In genomic region chr2:120455719-120456118, GRCm38 (mm10) we compare ENCODE assay signal across 25 mouse cellular contexts. TPM values are rescaled to one million over a fixed set of nuclear protein-coding genes. Genes with fewer than 3 reads are reported as not detected.
DNase-seq lines count a peak whose midpoint lies in the region; ATAC-seq and TF ChIP-seq lines count a peak whose summit lies in the region.
"Had no signal": no experiment of that assay in that cellular context is flagged by ENCODE, and none has a peak within 500 bp of the region (broad histone marks: within the 10 kb centered on the region; RNA-seq: fewer than 3 reads in every experiment).

Capn3 (plus strand) TSS chr2:120456019.

- intact Hi-C loops in gastrocnemius, adult 2 months (cut with DNase I): no loop called here

- no peak within 1 kb of the TSS for H3K4me2 ChIP-seq in hindbrain, embryonic 16.5 days (ENCODE audit: low read length)
- H3K4me2 ChIP-seq: embryonic facial prominence, embryonic 15.5 days; heart, embryonic 13.5 days; hindbrain, embryonic 14.5 days; midbrain, embryonic 15.5 days; neural tube, embryonic 15.5 days had no signal

- H3K9me3 ChIP-seq in hindbrain, embryonic 16.5 days (ENCODE audit: control insufficient read depth, low read length): no peaks in the 10 kb centered on the region
- H3K9me3 ChIP-seq: embryonic facial prominence, embryonic 15.5 days; heart, embryonic 13.5 days; limb, embryonic 10.5 days; midbrain, embryonic 15.5 days; neural tube, embryonic 15.5 days had no signal

- H3K9ac ChIP-seq in hindbrain, embryonic 16.5 days (ENCODE audit: low read depth, low read length): no peak within 1 kb of the TSS
- H3K9ac ChIP-seq: embryonic facial prominence, embryonic 15.5 days; heart, embryonic 13.5 days; hindbrain, embryonic 14.5 days; liver, postnatal 0 days; midbrain, embryonic 15.5 days; neural tube, embryonic 15.5 days had no signal

- no peak for TF ChIP-seq CTCF in gastrocnemius, adult 2 months (IDR thresholded peaks at IDR 0.05)

- no peak for ATAC-seq in activated CD4-positive, CD25-positive, alpha-beta regulatory T cell, adult 4 months
- ATAC-seq in hindbrain, embryonic 16.5 days: no peak
- ATAC-seq: forebrain, embryonic 16.5 days; intestine, embryonic 16.5 days; liver, postnatal 0 days; midbrain, embryonic 15.5 days had no signal

- H3K27ac ChIP-seq in gastrocnemius, adult 2 months: no peak within 1 kb of the TSS
- no peak within 1 kb of the TSS for H3K27ac ChIP-seq in hindbrain, embryonic 16.5 days (ENCODE audit: low read depth, low read length)
- H3K27ac ChIP-seq: embryonic facial prominence, embryonic 15.5 days; heart, embryonic 13.5 days; hindbrain, embryonic 14.5 days; left cerebral cortex, adult 2 months; limb, embryonic 10.5 days; midbrain, embryonic 15.5 days; neural tube, embryonic 15.5 days had no signal

- no peaks in the 10 kb centered on the region for H3K27me3 ChIP-seq in hindbrain, embryonic 16.5 days (replicated peaks; ENCODE audit: control insufficient read depth, insufficient read depth, low read length)
- H3K27me3 ChIP-seq: embryonic facial prominence, embryonic 15.5 days; heart, embryonic 13.5 days; midbrain, embryonic 15.5 days; neural tube, embryonic 15.5 days had no signal

- no peaks in the 10 kb centered on the region for H3K4me1 ChIP-seq in hindbrain, embryonic 16.5 days (ENCODE audit: control insufficient read depth, insufficient read depth, low read depth, low read length)
- H3K4me1 ChIP-seq: embryonic facial prominence, embryonic 15.5 days; limb, embryonic 10.5 days; midbrain, embryonic 15.5 days; neural tube, embryonic 15.5 days had no signal

- H3K4me3 ChIP-seq in gastrocnemius, adult 2 months: no peak within 1 kb of the TSS
- no peak within 1 kb of the TSS for H3K4me3 ChIP-seq in hindbrain, embryonic 16.5 days (ENCODE audit: low read length)
- H3K4me3 ChIP-seq: embryonic facial prominence, embryonic 15.5 days; heart, embryonic 13.5 days; left cerebral cortex, adult 2 months; limb, embryonic 10.5 days; midbrain, embryonic 15.5 days; neural tube, embryonic 15.5 days had no signal

- no peak for DNase-seq in layer of hippocampus, adult 8-10 months (ENCODE audit: low spot score in 2 of 2)
- no peak for DNase-seq in layer of hippocampus, adult 9-11 months
- DNase-seq in gastrocnemius, adult 2 months: no peak
- no peak for DNase-seq in gonadal fat pad, adult 2 months (ENCODE audit: low read depth)
- no peak for DNase-seq in lung, postnatal 10 days
- DNase-seq: adrenal gland, postnatal 10 days; cerebellum, adult 11-12 months; cerebellum, postnatal 25 days; embryo, embryonic 11 days; kidney, postnatal 10 days; liver, postnatal 0 days; lung, postnatal 14 days; right cerebral cortex, postnatal 14 days; spleen, adult 18-20 months had no signal

- no peaks in the 10 kb centered on the region for H3K36me3 ChIP-seq in hindbrain, embryonic 16.5 days (ENCODE audit: control insufficient read depth, insufficient read depth, low read length)
- H3K36me3 ChIP-seq: embryonic facial prominence, embryonic 15.5 days; heart, embryonic 13.5 days; limb, embryonic 10.5 days; midbrain, embryonic 15.5 days; neural tube, embryonic 15.5 days had no signal

- 86% methylated on average over 4 of the region's 4 CpGs for WGBS in hindbrain, embryonic 16.5 days

RNA-seq across cellular contexts. Expression of gene Capn3, which starts in this region (rescaled TPM):
- total RNA-seq in layer of hippocampus, adult 8-10 months (2022): 10 to 100 TPM; 13.1 to 22.5 (median 17.3) TPM
- polyA plus RNA-seq in activated CD4-positive, CD25-positive, alpha-beta regulatory T cell, adult 4 months (2017; shearing (Covaris generic)): 10 to 100 TPM; 32.1 to 37.2 TPM
- total RNA-seq in gastrocnemius, adult 2 months (2021): 100 to 1,000 TPM; 126 to 149 TPM
- polyA plus RNA-seq in gonadal fat pad, adult 2 months (2012; rRNA removed): 12.0 and 25.0 TPM in 2 replicates
- polyA plus RNA-seq in hindbrain, embryonic 16.5 days (2015; fragmentation: Nextera tagmentation; extraction: Ambion mirVana): 0.54 and 0.79 TPM in 2 replicates

Comparison
In these comparisons a context has a peak if more than half of its experiments do, and no peak if none do; other contexts are left out.
1. RNA of gene Capn3 (total RNA-seq): 126 to 149 TPM in gastrocnemius, adult 2 months; 13.1 to 22.5 TPM in layer of hippocampus, adult 8-10 months; every median in the first group is over 4 times any median in the second.